Mouse (Mus musculus) hindbrain, embryonic 12.5 days (tissue): ENCODE measurements at regions not wholly inside any gene's neighbourhood (a gene's known extent, or its start where the extent isn't known, plus 50 kb on each side); places are given as distances from the start of the nearest gene placed in this dataset.

Experiments used
- ATAC-seq: fragments of 200-750 bp; cut with Nextera tagmentation; 2 replicates; pipeline ENCODE4 v1.8.0; 2017; ENCODE audit warnings: moderate TSS enrichment; ENCODE audit not compliant: low FRiP score
- H3K27ac ChIP-seq: fragments of 300-500 bp; sonication (generic); 2 replicates; pipeline ENCODE4 v1.5.1; 2016; ENCODE audit warnings: mild to moderate bottlenecking
- H3K27me3 ChIP-seq: fragments of 300-500 bp; sonication (generic); 2 replicates; pipeline ENCODE4 v1.6.1; 2016; ENCODE audit warnings: mild to moderate bottlenecking
- H3K36me3 ChIP-seq: fragments of 300-500 bp; sonication (generic); 2 replicates; pipeline ENCODE4 v1.6.1; 2016; ENCODE audit warnings: mild to moderate bottlenecking
- H3K4me1 ChIP-seq: fragments of 300-500 bp; sonication (generic); 2 replicates; pipeline ENCODE4 v1.6.1; 2016
- H3K4me2 ChIP-seq: fragments of 300-500 bp; sonication (generic); replicated peaks from 2 replicates; pipeline ENCODE4 v1.6.1; 2016; ENCODE audit warnings: mild to moderate bottlenecking
- H3K4me3 ChIP-seq: fragments of 300-500 bp; sonication (generic); 2 replicates; pipeline ENCODE4 v1.5.1; 2016; ENCODE audit warnings: mild to moderate bottlenecking
- H3K9ac ChIP-seq: fragments of 300-500 bp; sonication (generic); 2 replicates; pipeline ENCODE4 v1.6.1; 2016; ENCODE audit warnings: mild to moderate bottlenecking, moderate library complexity
- H3K9me3 ChIP-seq: fragments of 300-500 bp; sonication (generic); replicated peaks from 2 replicates; pipeline ENCODE4 v1.6.1; 2016; ENCODE audit warnings: mild to moderate bottlenecking
- WGBS: fragments of 180-500 bp; shearing (Covaris S2); methylation state at CpG from one replicate; pipeline ENCODE4 v1.1.7; 2016; 5-methylcytosine and 5-hydroxymethylcytosine counted together

DNA sequence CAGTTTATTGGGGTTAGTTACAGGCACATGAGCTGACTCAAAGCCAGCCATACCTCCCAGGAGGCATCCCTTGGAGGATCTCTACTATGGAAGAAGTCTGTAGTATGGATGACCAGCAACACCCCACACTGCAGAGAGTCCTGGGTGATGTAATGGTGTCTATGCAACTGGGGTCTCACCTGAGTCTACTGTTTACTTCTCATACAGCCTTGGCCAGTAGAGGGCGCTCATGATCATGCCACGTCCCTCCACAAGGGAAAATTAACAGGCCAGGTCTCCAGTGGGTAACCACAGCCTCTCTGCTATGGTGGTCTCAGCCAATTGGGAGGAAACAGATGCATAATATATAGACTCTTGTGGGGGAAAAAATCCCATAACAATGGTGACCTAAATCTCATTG is 111.7 kb downstream of the Cdh26 start:
- H3K9me3 ChIP-seq: no peaks in the 10 kb centered on the region
- 16% methylated on average over 2 of the region's 2 CpGs for WGBS
- no peak for ATAC-seq

DNA sequence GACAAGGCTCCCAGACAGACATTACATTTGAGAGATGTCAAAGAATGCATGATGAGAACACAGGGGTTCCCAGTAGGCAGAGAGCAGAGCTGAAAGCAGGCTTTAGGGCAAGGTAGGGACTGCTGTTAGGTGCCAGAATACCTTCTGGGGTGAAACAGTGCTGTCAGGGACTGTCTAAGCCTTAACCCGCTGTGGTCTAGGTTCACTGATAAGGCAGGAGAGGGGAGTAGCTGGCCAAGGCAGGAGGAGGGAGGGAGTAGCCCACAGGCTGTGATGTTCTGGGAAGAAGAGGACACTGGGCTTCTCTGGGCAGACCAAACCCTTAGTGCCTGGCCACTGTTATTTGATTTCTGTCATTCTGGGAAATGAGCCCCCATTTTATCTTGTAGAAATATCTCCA is 114.1 kb downstream of the Cdh26 start:
- Histone ChIP-seq H3K4me3 (no peak overlapping the region), H3K9me3 (no peaks in the 10 kb centered on the region), H3K36me3 (no peaks in the 10 kb centered on the region), H3K9ac (no peak overlapping the region), H3K27me3 (no peaks in the 10 kb centered on the region), H3K4me1 (0 out of 2 replicates have a peak, but pooled peaks cover 11% of the 10 kb centered on the region), H3K4me2 (no peak overlapping the region), H3K27ac (no peak overlapping the region)
- 81% methylated on average over 1 of the region's 1 CpGs for WGBS
- ATAC-seq: no peak

More for the DNA sequence above, 111.7 kb downstream of the Cdh26 start:
- Histone ChIP-seq H3K4me3 (no peak overlapping the region), H3K36me3 (no peaks in the 10 kb centered on the region), H3K27me3 (no peaks in the 10 kb centered on the region), H3K9ac (no peak overlapping the region), H3K4me1 (0 out of 2 replicates have a peak, but pooled peaks cover 11% of the 10 kb centered on the region), H3K27ac (no peak overlapping the region), H3K4me2 (no peak overlapping the region)

DNA sequence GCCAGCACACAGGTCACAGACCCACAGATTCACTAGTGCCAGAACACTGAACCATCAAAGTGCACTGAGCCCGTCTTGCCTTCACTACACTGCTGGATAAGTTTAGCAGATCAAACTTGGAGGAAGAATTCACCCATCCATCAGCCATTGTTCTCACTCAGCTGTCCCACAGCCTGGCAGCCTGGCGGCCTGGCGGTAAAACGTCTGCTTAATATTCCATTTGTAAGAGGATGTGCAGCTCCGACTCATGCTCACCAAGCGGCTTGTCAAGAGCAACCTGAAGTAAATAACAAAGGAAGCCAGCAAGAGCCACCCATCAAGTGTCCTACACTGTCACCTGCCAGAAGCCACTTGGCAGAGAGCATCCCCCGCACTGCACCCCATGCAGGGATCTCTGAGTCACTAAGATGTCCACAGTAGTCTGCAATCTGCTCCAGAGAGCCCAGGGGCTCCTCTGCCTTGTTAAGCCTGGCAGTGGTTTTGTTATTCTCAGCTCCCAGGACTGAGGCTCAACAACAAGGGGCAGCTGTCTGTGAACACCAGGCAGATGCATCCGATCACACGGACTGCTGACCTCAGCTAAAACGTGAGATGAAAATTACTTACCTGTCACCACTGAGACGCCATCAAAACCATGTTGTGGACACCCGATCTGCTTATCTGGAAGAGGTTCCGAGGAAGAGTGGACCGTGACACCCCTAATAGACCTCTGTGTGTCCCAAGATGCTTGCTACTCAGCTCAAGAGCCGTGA is 115.4 kb downstream of the Cdh26 start:
- H3K4me1 ChIP-seq: 0 out of 2 replicates have a peak, but pooled peaks cover 11% of the 10 kb centered on the region
- no peaks in the 10 kb centered on the region for H3K36me3 ChIP-seq
- H3K4me3 ChIP-seq: no peak overlapping the region
- no peaks in the 10 kb centered on the region for H3K27me3 ChIP-seq
- no peaks in the 10 kb centered on the region for H3K9me3 ChIP-seq
- no peak overlapping the region for H3K27ac ChIP-seq
- WGBS: 64% methylated on average over 15 of the region's 15 CpGs
- H3K4me2 ChIP-seq: no peak overlapping the region
- no peak for ATAC-seq
- no peak overlapping the region for H3K9ac ChIP-seq

DNA sequence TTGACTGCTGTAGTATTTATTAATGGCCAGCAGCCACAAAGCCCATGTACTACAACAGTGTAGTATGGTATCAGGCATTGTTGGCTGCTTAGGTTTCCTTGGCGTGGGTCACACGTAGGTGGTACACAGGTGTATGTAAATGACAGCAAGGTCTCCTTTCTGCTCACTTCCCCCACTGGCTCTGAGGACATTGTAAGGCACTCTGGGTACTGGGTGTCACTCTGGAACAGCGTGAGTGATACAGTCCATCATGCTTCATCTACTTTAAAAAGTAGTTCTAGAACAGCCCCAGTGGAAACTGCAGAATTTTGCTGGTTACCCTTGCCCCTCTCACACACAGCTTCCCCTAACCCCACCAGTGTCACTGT is 116.0 kb downstream of the Cdh26 start:
- no peaks in the 10 kb centered on the region for H3K27me3 ChIP-seq
- 94% methylated on average over 3 of the region's 3 CpGs for WGBS
- H3K9me3 ChIP-seq: no peaks in the 10 kb centered on the region
- H3K4me2 ChIP-seq: no peak overlapping the region
- no peak overlapping the region for H3K9ac ChIP-seq
- H3K4me3 ChIP-seq: no peak overlapping the region
- H3K36me3 ChIP-seq: no peaks in the 10 kb centered on the region
- no peak for ATAC-seq
- H3K4me1 ChIP-seq: 0 out of 2 replicates have a peak, but pooled peaks cover 11% of the 10 kb centered on the region
- H3K27ac ChIP-seq: no peak overlapping the region

DNA sequence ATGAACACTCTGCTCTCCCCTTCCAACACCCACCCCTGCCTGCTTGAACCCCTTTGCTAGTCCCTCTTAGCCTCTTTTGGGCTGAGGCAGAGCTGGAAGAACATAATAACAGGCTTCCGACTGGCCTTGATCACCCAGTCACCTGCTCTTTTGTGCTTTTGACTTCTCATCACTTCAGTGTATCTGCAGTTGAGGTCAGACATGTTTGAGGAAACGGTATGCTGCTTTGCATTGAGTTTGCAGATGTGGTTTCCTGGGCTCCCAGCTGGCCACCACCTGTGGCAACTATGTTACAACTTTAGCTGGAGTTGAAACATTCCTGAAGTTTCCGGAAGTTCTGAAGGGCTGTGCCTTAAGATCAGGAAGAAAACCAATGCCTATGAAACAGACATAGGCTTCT is 116.6 kb downstream of the Cdh26 start:
- no peak overlapping the region for H3K9ac ChIP-seq
- 66% methylated on average over 3 of the region's 3 CpGs for WGBS
- H3K4me1 ChIP-seq: 0 out of 2 replicates have a peak, but pooled peaks cover 11% of the 10 kb centered on the region
- no peaks in the 10 kb centered on the region for H3K9me3 ChIP-seq
- H3K27me3 ChIP-seq: no peaks in the 10 kb centered on the region
- H3K27ac ChIP-seq: no peak overlapping the region
- no peak for ATAC-seq
- H3K4me3 ChIP-seq: no peak overlapping the region
- no peak overlapping the region for H3K4me2 ChIP-seq
- H3K36me3 ChIP-seq: no peaks in the 10 kb centered on the region

DNA sequence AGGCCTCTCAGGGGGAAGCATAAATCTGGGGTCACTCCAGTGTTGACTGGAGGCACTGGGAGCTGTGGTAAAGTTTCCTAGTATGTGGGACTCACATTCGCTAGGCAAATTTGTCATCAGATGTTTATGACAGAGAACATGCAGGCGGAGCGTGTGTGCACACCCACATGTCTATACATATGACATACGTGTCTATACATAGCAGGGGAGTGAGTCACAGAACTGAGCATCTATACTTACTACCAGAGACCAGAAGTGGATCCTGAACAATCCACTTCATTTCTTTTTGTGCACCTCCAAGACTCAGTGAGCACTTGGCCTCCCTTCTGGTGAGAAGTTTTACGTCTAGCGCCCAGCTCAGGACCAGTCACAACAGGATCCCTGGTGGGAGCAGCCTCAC is 118.6 kb downstream of the Cdh26 start:
- Histone ChIP-seq H3K36me3 (no peaks in the 10 kb centered on the region), H3K4me1 (0 out of 2 replicates have a peak, but pooled peaks cover 11% of the 10 kb centered on the region), H3K9ac (no peak overlapping the region), H3K4me2 (no peak overlapping the region), H3K9me3 (no peaks in the 10 kb centered on the region), H3K27me3 (no peaks in the 10 kb centered on the region), H3K27ac (no peak overlapping the region), H3K4me3 (no peak overlapping the region)
- no peak for ATAC-seq
- WGBS: 88% methylated on average over 6 of the region's 6 CpGs

DNA sequence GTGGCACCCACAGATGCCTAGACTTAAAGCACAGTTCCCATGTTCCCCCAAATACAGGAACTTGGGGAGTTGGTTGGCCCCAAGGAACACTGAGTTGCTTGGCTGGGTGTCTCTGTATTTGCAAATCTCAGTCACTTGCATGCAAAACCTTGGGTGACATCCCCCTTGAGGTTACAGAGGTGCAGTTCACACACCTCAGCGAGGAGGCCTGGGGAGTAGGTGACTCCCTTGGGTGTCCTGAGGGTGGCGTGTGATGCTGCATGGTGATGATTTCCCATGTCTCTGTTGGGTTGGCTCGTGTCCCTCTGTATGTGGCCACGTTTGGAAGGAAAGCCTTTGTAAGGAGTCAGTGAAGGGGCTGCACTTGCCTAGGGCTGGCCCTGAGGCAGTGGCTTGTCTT is 123.4 kb downstream of the Cdh26 start:
- Histone ChIP-seq H3K9ac (no peak overlapping the region), H3K27me3 (no peaks in the 10 kb centered on the region), H3K4me1 (0 out of 2 replicates have a peak, but pooled peaks cover 6% of the 10 kb centered on the region), H3K4me2 (no peak overlapping the region), H3K27ac (no peak overlapping the region), H3K4me3 (no peak overlapping the region), H3K36me3 (no peaks in the 10 kb centered on the region), H3K9me3 (no peaks in the 10 kb centered on the region)
- 76% methylated on average over 4 of the region's 4 CpGs for WGBS
- ATAC-seq: no peak

DNA sequence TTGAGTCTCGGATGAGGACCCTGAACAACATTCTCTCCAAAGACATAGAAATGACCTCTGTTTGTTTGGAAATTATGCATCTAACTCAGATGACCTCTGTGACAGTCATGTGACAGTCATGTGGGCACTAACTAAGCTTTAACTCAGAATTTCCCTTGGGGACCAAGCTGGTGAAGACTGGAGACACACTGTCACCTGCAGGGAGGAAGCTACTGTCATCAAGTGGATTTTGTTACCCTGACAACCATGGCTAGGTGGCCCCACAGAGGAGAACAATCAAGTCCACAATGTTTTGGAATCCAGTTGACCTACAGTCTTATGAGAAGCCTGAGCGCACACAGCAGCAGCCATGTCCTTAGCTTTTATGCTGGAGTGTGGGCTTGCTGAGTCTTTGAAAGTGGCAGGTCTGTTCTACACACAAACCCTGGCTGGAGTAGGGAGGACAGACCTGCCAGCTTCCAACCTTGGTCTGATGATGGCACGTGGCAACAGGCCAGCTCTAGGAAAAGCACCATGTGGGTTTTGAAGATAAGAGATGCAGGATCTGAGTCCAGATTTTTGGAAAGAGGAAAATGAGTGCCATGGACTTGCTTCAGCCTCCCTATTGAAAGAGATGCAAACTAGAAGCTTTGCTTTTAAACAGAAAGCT is 125.5 kb downstream of the Cdh26 start:
- no peak for ATAC-seq
- Histone ChIP-seq H3K27ac (no peak overlapping the region), H3K4me1 (0 out of 2 replicates have a peak, but pooled peaks cover 6% of the 10 kb centered on the region), H3K9me3 (no peaks in the 10 kb centered on the region), H3K4me3 (no peak overlapping the region), H3K36me3 (no peaks in the 10 kb centered on the region), H3K9ac (no peak overlapping the region), H3K27me3 (no peaks in the 10 kb centered on the region), H3K4me2 (no peak overlapping the region)
- 69% methylated on average over 3 of the region's 3 CpGs for whole genome bisulfite sequencing

DNA sequence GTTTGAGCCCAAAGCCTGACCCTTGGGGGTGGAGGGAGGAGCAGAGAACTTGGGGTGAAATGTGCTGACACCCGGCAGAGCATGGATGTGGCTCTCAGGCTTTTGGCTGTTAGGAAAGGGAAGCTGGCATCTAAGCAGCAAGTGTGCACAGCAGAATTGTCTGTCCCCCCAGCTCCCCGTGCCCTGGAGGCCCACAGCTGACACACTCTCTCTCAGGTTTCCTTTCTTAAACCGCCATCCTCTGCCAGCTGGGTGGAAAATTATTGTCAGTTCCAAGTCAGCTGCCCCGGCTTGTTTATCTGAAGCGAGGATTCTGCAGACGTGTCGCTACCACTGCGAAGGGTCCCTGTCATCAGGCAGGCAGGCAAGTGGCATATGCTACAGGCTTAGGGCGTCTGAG is 127.6 kb downstream of the Cdh26 start:
- Histone ChIP-seq H3K36me3 (no peaks in the 10 kb centered on the region), H3K27ac (no peak overlapping the region), H3K27me3 (no peaks in the 10 kb centered on the region), H3K4me3 (no peak overlapping the region), H3K9me3 (no peaks in the 10 kb centered on the region), H3K9ac (no peak overlapping the region), H3K4me2 (no peak overlapping the region), H3K4me1 (0 out of 2 replicates have a peak, but pooled peaks cover 6% of the 10 kb centered on the region)
- ATAC-seq: no peak
- 70% methylated on average over 9 of the region's 9 CpGs for WGBS

DNA sequence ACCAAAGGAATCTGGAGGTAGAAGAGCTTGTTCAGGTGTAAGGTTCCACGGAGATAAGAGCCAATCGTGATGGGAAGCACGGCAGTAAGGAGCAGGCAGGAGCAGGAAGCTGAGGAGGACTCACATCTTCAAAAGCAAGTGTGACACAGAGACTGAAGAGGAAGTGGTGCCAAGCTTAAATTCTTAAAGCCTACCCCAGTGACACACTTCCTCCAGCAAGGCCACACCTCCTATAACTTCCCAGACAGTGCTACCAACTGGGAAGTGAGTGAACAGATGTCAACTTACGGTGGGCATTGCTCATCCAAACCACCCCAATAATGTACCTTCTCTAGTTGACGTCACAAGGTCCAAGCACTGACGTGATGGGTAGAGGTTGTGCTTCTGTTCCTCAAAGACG is 133.0 kb downstream of the Cdh26 start:
- H3K4me2 ChIP-seq: no peak overlapping the region
- no peak for ATAC-seq
- H3K4me1 ChIP-seq: 0 out of 2 replicates have a peak, but pooled peaks cover 7% of the 10 kb centered on the region
- H3K27ac ChIP-seq: no peak overlapping the region
- H3K9ac ChIP-seq: no peak overlapping the region
- H3K9me3 ChIP-seq: no peaks in the 10 kb centered on the region
- no peaks in the 10 kb centered on the region for H3K36me3 ChIP-seq
- H3K27me3 ChIP-seq: 0 out of 2 replicates have a peak, but pooled peaks cover 3% of the 10 kb centered on the region
- WGBS: 93% methylated on average over 7 of the region's 7 CpGs
- H3K4me3 ChIP-seq: no peak overlapping the region

DNA sequence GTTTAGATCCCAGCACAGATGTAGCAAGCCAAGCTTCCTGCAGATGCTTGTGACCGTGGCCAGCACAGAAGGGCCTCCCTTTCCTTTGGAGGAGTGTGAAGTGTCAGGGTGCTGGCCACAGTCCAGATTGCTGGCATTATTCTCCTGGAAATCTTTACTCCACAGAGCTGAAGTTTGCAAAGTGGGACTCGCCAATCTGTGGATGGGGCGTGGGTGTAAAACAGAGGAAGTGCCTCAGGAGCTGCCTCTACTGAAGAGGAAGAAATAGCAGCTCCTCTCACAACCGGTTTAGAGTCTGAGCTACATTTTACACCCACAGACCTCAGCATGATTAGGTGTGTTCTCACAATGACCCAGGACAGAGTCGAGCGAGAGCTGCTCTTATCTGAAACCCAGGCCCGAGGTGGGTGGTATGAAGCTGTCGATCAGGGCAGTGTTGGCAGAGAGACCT is 135.1 kb downstream of the Cdh26 start:
- no peak overlapping the region for H3K9ac ChIP-seq
- H3K9me3 ChIP-seq: no peaks in the 10 kb centered on the region
- H3K27ac ChIP-seq: no peak overlapping the region
- no peaks in the 10 kb centered on the region for H3K36me3 ChIP-seq
- ATAC-seq: no peak
- H3K4me3 ChIP-seq: no peak overlapping the region
- H3K4me2 ChIP-seq: no peak overlapping the region
- 0 out of 2 replicates have a peak, but pooled peaks cover 7% of the 10 kb centered on the region for H3K4me1 ChIP-seq
- 80% methylated on average over 8 of the region's 8 CpGs for WGBS
- H3K27me3 ChIP-seq: 0 out of 2 replicates have a peak, but pooled peaks cover 3% of the 10 kb centered on the region

DNA sequence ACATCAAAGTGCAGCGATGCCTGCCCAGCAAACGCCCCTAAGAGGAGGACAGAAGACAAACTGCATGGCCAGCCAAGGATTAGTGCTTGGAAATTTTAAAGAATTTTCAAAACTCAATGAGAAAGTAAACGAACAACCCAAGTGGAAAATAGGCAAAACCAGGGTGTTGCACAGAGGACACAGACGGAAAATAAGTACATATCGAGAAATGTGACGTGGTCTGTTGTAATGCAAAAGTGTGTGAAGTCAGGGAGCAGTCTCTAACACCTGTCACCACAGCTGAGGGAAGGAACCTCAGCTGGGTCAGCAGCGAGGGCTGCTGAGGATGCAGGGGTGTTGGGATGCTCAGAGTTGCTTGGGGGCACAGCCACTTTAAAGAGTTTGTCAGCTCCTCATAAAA is 137.2 kb downstream of the Cdh26 start:
- 0 out of 2 replicates have a peak, but pooled peaks cover 3% of the 10 kb centered on the region for H3K27me3 ChIP-seq
- no peak overlapping the region for H3K4me2 ChIP-seq
- H3K4me3 ChIP-seq: no peak overlapping the region
- no peaks in the 10 kb centered on the region for H3K9me3 ChIP-seq
- ATAC-seq: no peak
- 0 out of 2 replicates have a peak, but pooled peaks cover 7% of the 10 kb centered on the region for H3K4me1 ChIP-seq
- no peaks in the 10 kb centered on the region for H3K36me3 ChIP-seq
- 85% methylated on average over 7 of the region's 7 CpGs for WGBS
- no peak overlapping the region for H3K27ac ChIP-seq
- H3K9ac ChIP-seq: no peak overlapping the region
